Mouse (Mus musculus) hindbrain, embryonic 12.5 days (tissue): Measurements from ENCODE around the gene Ctsc. TPM values are rescaled to one million over a fixed set of nuclear protein-coding genes. Genes with fewer than 3 reads are reported as not detected.

ENCODE experiments used
- ATAC-seq: fragments of 200-750 bp; cut with Nextera tagmentation; 2 replicates; pipeline ENCODE4 v1.8.0; 2017; ENCODE audit warnings: moderate TSS enrichment; ENCODE audit not compliant: low FRiP score
- H3K27ac ChIP-seq: fragments of 300-500 bp; sonication (generic); 2 replicates; pipeline ENCODE4 v1.5.1; 2016; ENCODE audit warnings: mild to moderate bottlenecking
- H3K27me3 ChIP-seq: fragments of 300-500 bp; sonication (generic); 2 replicates; pipeline ENCODE4 v1.6.1; 2016; ENCODE audit warnings: mild to moderate bottlenecking
- H3K36me3 ChIP-seq: fragments of 300-500 bp; sonication (generic); 2 replicates; pipeline ENCODE4 v1.6.1; 2016; ENCODE audit warnings: mild to moderate bottlenecking
- H3K4me1 ChIP-seq: fragments of 300-500 bp; sonication (generic); 2 replicates; pipeline ENCODE4 v1.6.1; 2016
- H3K4me2 ChIP-seq: fragments of 300-500 bp; sonication (generic); replicated peaks from 2 replicates; pipeline ENCODE4 v1.6.1; 2016; ENCODE audit warnings: mild to moderate bottlenecking
- H3K4me3 ChIP-seq: fragments of 300-500 bp; sonication (generic); 2 replicates; pipeline ENCODE4 v1.5.1; 2016; ENCODE audit warnings: mild to moderate bottlenecking
- H3K9ac ChIP-seq: fragments of 300-500 bp; sonication (generic); 2 replicates; pipeline ENCODE4 v1.6.1; 2016; ENCODE audit warnings: mild to moderate bottlenecking, moderate library complexity
- H3K9me3 ChIP-seq: fragments of 300-500 bp; sonication (generic); replicated peaks from 2 replicates; pipeline ENCODE4 v1.6.1; 2016; ENCODE audit warnings: mild to moderate bottlenecking
- WGBS: fragments of 180-500 bp; shearing (Covaris S2); methylation state at CpG from one replicate; pipeline ENCODE4 v1.1.7; 2016; 5-methylcytosine and 5-hydroxymethylcytosine counted together
- polyA plus RNA-seq: library from polyadenylated mRNA; unstranded; fragments of >200 nt; fragmentation: Nextera tagmentation; extraction: Ambion mirVana; gene quantifications from 2 replicates; pipeline ENCODE4 v1.2.1, GENCODE M21; 2016

Gene Ctsc
- polyA plus RNA-seq, 1 experiment from 2014 or later = 17.3 TPM

- no peak overlapping the region for H3K27ac ChIP-seq
- no peaks in the 10 kb centered on the region for H3K36me3 ChIP-seq
- no peak overlapping the region for H3K4me2 ChIP-seq
- no peak overlapping the region for H3K4me3 ChIP-seq
- no peaks in the 10 kb centered on the region for H3K27me3 ChIP-seq
- ATAC-seq = no peak
- no peaks in the 10 kb centered on the region for H3K9me3 ChIP-seq
- no peaks in the 10 kb centered on the region for H3K4me1 ChIP-seq
- no peak overlapping the region for H3K9ac ChIP-seq
- 82% methylated on average over 5 of the region's 5 CpGs for WGBS
Observed at GRCm38 (mm10) chr7:88264861-88265260, 13.0 kb upstream of the Ctsc start.

DNA sequence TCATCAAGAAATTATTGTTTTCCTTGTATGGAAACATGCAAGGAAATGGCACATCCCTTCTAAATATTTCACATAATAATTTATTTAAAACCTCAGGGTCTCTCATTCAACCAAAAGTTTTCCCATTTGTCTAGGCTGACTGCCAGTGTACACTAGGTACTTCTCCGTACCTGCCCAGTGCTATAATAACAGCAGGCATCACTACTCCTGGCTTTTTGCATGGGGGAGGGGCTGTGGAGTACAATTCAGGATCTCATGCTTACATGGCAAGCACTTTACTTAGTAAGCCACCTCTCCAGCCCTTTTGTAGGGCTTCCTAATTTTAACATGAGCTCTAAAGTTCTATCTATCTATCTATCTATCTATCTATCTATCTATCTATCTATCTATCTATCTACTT is 8.0 kb upstream of the Ctsc start:
- no peak for ATAC-seq
- 88% methylated on average over 1 of the region's 1 CpGs for WGBS
- Histone ChIP-seq H3K27me3 (no peaks in the 10 kb centered on the region), H3K9ac (no peak overlapping the region), H3K4me3 (no peak overlapping the region), H3K9me3 (no peaks in the 10 kb centered on the region), H3K36me3 (no peaks in the 10 kb centered on the region), H3K4me1 (no peaks in the 10 kb centered on the region), H3K4me2 (no peak overlapping the region), H3K27ac (no peak overlapping the region)

- H3K4me2 ChIP-seq = no peak overlapping the region
- 70% methylated on average over 2 of the region's 2 CpGs for WGBS
- no peaks in the 10 kb centered on the region for H3K36me3 ChIP-seq
- H3K27ac ChIP-seq = no peak overlapping the region
- no peaks in the 10 kb centered on the region for H3K4me1 ChIP-seq
- no peaks in the 10 kb centered on the region for H3K27me3 ChIP-seq
- no peak for ATAC-seq
- no peak overlapping the region for H3K9ac ChIP-seq
- no peaks in the 10 kb centered on the region for H3K9me3 ChIP-seq
- no peak overlapping the region for H3K4me3 ChIP-seq
Observed at GRCm38 (mm10) chr7:88271531-88271930, 6.4 kb upstream of the Ctsc start.

- Histone ChIP-seq H3K27me3 (no peaks in the 10 kb centered on the region), H3K9ac (no peak overlapping the region), H3K4me2 (peak overlapping the region; percentile 73), H3K9me3 (no peaks in the 10 kb centered on the region), H3K4me1 (0 out of 2 replicates have a peak, but pooled peaks cover 5% of the 10 kb centered on the region), H3K4me3 (peak overlapping the region; percentile 43; the same call in 1 of the 2 replicates), H3K27ac (no peak overlapping the region), H3K36me3 (no peaks in the 10 kb centered on the region)
- no peak for ATAC-seq
- WGBS = 48% methylated on average over 7 of the region's 7 CpGs
Observed at GRCm38 (mm10) chr7:88276914-88277765, 745 bp upstream of the Ctsc start.

GRCm38 (mm10) chr7:88278628-88279196 is 827 bp downstream of the Ctsc start:
- H3K4me2 ChIP-seq = peak overlapping the region; percentile 73
- 58% methylated on average over 8 of the region's 8 CpGs for WGBS
- 0 out of 2 replicates have a peak, but pooled peaks cover 5% of the 10 kb centered on the region for H3K4me1 ChIP-seq
- no peak for ATAC-seq
- H3K27ac ChIP-seq = no peak overlapping the region
- H3K9ac ChIP-seq = no peak overlapping the region
- no peaks in the 10 kb centered on the region for H3K9me3 ChIP-seq
- no peaks in the 10 kb centered on the region for H3K27me3 ChIP-seq
- H3K4me3 ChIP-seq = peak overlapping the region; percentile 43
- no peaks in the 10 kb centered on the region for H3K36me3 ChIP-seq

DNA sequence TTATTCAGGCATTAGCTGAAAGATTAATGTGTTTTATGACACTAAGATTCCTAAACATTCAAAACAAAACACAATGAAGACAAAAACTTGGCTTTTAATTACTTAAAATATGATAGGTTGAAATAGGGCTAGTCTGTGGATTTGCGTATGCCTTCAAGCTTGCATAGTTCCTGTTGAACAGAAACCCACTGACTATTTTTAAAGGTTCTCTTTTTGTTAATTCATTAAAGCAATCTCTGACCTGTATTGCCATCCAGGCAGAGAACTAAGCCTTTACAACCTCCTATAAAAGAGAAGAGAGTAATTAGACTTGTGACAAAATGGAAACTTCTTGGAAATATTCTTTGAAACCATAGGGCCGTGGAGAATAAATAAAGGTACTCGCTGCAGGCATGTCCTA is 7.4 kb downstream of the Ctsc start:
- Histone ChIP-seq H3K9me3 (no peaks in the 10 kb centered on the region), H3K36me3 (no peaks in the 10 kb centered on the region), H3K4me2 (no peak overlapping the region), H3K4me1 (no peaks in the 10 kb centered on the region), H3K27ac (no peak overlapping the region), H3K4me3 (no peak overlapping the region), H3K27me3 (no peaks in the 10 kb centered on the region), H3K9ac (no peak overlapping the region)
- no peak for ATAC-seq
- 93% methylated on average over 3 of the region's 3 CpGs for WGBS

DNA sequence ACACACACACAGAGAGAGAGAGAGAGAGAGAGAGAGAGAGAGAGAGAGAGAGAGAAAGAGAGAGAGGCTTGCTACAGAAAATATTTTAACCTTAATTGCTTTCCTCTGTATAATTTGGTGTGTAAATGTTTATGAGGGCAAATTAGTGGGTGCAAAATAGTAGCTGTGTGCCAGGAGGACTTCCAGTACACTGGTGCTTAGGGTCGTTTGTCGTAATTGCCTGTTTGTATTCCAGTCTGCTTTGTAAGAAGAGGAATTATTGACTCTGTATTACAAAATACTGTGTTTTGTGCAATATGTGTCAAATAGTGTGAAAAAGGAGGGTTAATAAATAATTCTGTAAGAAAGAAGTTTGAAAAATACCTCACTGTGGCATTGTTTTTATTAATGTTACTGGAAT is 13.2 kb downstream of the Ctsc start:
- Histone ChIP-seq H3K4me1 (no peaks in the 10 kb centered on the region), H3K4me2 (no peak overlapping the region), H3K27me3 (no peaks in the 10 kb centered on the region), H3K9me3 (no peaks in the 10 kb centered on the region), H3K36me3 (no peaks in the 10 kb centered on the region), H3K27ac (no peak overlapping the region), H3K9ac (no peak overlapping the region), H3K4me3 (no peak overlapping the region)
- ATAC-seq = no peak
- WGBS = 80% methylated on average over 2 of the region's 2 CpGs

DNA sequence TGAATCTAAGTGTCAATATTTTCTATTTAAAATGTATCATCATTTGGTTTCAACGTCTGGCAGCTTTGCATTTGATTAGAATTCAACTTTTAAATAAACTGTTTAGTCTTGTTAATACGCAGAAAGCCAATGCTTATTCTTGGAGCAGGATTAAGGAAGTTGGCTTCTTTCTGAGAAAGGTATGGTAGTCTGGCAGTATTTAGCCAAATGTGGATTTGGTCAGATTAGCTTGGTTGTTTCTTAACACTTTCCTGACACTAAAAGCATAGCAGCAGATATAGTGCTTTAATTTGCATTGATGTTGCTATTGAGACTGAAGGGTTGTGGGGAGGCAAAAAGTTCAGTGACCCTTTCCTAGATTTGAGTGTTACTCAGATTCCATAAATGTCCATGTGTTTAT is 14.2 kb downstream of the Ctsc start:
- 86% methylated on average over 2 of the region's 2 CpGs for WGBS
- H3K9ac ChIP-seq = no peak overlapping the region
- no peaks in the 10 kb centered on the region for H3K36me3 ChIP-seq

DNA sequence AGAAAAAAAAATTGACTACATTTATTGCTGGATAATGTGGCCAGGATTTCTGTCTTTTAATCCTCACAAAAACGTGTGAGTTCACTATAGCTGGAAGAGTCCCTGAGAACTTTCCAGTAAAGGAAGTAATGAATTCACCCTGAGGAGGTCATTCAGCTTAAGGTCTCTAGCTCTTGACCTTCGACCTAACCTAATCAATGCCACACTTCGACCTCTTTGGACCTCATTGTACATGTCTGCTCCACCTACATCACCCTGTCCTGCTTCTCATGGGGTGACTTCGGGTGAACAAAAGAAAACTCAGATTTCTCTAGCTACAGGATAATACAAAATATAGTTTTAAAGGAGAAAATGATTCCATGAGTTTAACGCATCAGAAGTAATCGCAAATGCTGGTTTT is 16.0 kb downstream of the Ctsc start:
- 57% methylated on average over 6 of the region's 6 CpGs for WGBS
- Histone ChIP-seq H3K36me3 (no peaks in the 10 kb centered on the region), H3K9ac (no peak overlapping the region), H3K4me3 (no peak overlapping the region), H3K27me3 (no peaks in the 10 kb centered on the region), H3K4me2 (no peak overlapping the region), H3K27ac (no peak overlapping the region), H3K4me1 (no peaks in the 10 kb centered on the region), H3K9me3 (no peaks in the 10 kb centered on the region)
- no peak for ATAC-seq

More for the DNA sequence above, 14.2 kb downstream of the Ctsc start:
- ATAC-seq = no peak
- Histone ChIP-seq H3K27me3 (no peaks in the 10 kb centered on the region), H3K9me3 (no peaks in the 10 kb centered on the region), H3K27ac (no peak overlapping the region), H3K4me2 (no peak overlapping the region), H3K4me3 (no peak overlapping the region), H3K4me1 (no peaks in the 10 kb centered on the region)

GRCm38 (mm10) chr7:88295989-88296388 is 18.1 kb downstream of the Ctsc start:
- no peak for ATAC-seq
- H3K4me1 ChIP-seq = no peaks in the 10 kb centered on the region
- H3K9ac ChIP-seq = no peak overlapping the region
- H3K36me3 ChIP-seq = no peaks in the 10 kb centered on the region
- no peak overlapping the region for H3K4me3 ChIP-seq
- H3K9me3 ChIP-seq = no peaks in the 10 kb centered on the region
- H3K27ac ChIP-seq = no peak overlapping the region
- no peak overlapping the region for H3K4me2 ChIP-seq
- 79% methylated on average over 1 of the region's 1 CpGs for WGBS
- no peaks in the 10 kb centered on the region for H3K27me3 ChIP-seq

DNA sequence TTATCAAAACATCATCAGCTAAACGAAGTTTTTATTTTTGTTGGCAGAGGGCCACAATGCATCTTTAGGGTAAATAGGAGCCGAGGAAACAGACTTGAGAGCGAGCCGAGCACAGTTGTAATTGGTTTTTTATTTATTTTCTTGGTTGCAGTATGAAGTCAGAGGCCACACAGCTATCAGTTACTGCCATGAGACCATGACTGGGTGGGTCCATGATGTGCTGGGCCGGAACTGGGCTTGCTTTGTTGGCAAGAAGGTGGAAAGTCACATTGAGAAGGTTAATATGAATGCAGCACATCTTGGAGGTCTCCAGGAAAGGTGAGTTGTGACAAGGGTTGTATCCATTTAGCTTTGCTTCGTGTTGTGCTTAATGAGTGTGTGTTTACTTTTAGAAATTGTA is 19.0 kb downstream of the Ctsc start:
- no peaks in the 10 kb centered on the region for H3K4me1 ChIP-seq
- no peaks in the 10 kb centered on the region for H3K27me3 ChIP-seq
- no peaks in the 10 kb centered on the region for H3K36me3 ChIP-seq
- no peak for ATAC-seq
- H3K27ac ChIP-seq = no peak overlapping the region
- no peak overlapping the region for H3K9ac ChIP-seq
- H3K4me2 ChIP-seq = no peak overlapping the region
- H3K4me3 ChIP-seq = no peak overlapping the region
- H3K9me3 ChIP-seq = no peaks in the 10 kb centered on the region
- WGBS = 79% methylated on average over 6 of the region's 6 CpGs

DNA sequence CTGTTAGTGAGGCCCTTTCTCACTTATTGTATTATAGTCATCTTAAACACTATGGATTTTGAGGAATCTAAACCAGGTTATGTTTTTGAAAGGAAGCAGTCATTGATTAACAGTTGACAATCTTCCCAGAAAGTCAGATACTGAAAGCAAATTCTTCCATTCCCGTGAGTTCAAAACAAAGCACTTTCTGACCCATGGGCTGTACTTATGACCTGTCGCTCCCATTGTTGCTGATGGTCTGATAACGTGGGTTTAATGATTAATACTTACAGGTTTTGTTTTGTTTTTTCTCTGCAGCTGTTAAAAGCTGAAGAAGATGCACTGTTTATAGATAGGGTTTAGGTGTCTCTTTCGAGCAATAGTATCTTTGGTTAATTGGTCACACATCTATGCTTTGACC is 27.9 kb downstream of the Ctsc start:
- no peak overlapping the region for H3K4me2 ChIP-seq
- 80% methylated on average over 4 of the region's 4 CpGs for WGBS
- ATAC-seq = no peak
- no peaks in the 10 kb centered on the region for H3K9me3 ChIP-seq
- H3K4me3 ChIP-seq = no peak overlapping the region
- H3K36me3 ChIP-seq = no peaks in the 10 kb centered on the region
- no peak overlapping the region for H3K9ac ChIP-seq
- no peaks in the 10 kb centered on the region for H3K4me1 ChIP-seq
- H3K27ac ChIP-seq = no peak overlapping the region
- no peaks in the 10 kb centered on the region for H3K27me3 ChIP-seq

DNA sequence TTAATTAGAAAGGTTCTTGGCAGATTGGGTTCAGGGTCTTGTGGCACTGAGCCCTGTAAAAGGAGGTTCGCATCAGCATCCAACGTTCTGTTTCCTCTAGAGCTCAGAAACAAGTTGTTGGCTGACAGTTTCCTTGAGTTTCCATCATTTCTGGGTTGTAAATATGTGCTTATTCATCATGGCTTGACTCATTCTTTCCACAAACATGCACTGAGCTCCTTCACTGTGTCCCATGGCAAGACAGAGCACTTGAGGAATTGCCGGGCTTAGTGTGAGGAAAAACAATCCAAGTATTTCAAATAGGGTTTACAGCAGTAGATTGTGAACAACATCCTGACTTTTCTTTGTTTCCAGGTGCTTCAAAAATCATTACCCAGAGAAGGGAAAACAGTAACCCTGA is 28.8 kb downstream of the Ctsc start:
- Histone ChIP-seq H3K9me3 (no peaks in the 10 kb centered on the region), H3K36me3 (no peaks in the 10 kb centered on the region), H3K4me1 (no peaks in the 10 kb centered on the region), H3K9ac (no peak overlapping the region), H3K27ac (no peak overlapping the region), H3K27me3 (no peaks in the 10 kb centered on the region), H3K4me3 (no peak overlapping the region), H3K4me2 (no peak overlapping the region)
- no peak for ATAC-seq
- WGBS = 90% methylated on average over 3 of the region's 3 CpGs
